Comparison of ENCODE assay signal across 8 mouse cellular contexts in the genomic region with DNA sequence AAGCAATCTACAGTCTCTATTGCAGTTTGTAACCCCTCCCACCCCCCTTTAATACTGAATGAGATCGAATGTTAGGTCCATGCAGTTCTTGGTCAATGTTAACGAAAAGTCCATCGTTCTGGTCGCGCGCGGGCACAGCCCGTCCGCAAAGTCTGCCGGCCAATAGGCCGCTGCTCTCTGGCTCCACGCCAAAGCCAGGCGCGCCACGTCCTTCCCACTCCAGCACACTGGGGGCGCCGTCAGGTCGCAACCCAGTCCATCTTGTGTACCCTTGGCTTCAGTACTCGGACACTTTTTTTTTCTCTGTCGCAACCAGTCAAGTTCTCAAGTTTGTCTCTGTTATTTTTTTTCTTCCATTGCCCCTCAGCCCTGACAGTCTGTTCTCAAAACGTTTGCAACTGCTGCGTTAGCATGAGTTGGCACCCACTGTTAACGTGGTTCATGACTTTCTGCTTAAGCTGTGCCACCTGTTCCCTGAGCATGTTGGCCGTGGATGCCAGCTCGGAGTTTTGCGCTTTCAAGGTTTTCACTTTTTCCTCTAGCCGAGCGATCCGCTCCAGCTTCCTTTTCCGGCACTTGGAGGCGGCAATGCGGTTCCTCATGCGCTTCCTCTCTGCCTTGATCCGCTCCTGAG. TPM values are rescaled to one million over a fixed set of nuclear protein-coding genes. Genes with fewer than 3 reads are reported as not detected.
DNase-seq lines count a peak whose midpoint lies in the region; ATAC-seq and TF ChIP-seq lines count a peak whose summit lies in the region.

No protein-coding gene starts in this region.

- H3K4me1 ChIP-seq in bone marrow macrophage, adult 2 months (ENCODE audit: control insufficient read depth, insufficient read depth, low read length): peaks cover 9% of the 10 kb centered on the region
- H3K4me1 ChIP-seq in forebrain, embryonic 12.5 days: peaks cover 29% of the 10 kb centered on the region
- 0 out of 2 replicates have a peak, but pooled peaks cover 3% of the 10 kb centered on the region for H3K4me1 ChIP-seq in lung, embryonic 14.5 days (ENCODE audit: insufficient read depth)
- peaks cover 19% of the 10 kb centered on the region for H3K4me1 ChIP-seq in thymus, adult 2 months (replicated peaks; ENCODE audit: control insufficient read depth, insufficient read depth, low read length)

- no peaks in the 10 kb centered on the region for H3K27me3 ChIP-seq in C2C12 (ENCODE audit: control insufficient read depth, insufficient read depth, insufficient read length)
- no peaks in the 10 kb centered on the region for H3K27me3 ChIP-seq in forebrain, embryonic 12.5 days
- H3K27me3 ChIP-seq in lung, embryonic 14.5 days (ENCODE audit: insufficient read depth, low read length): no peaks in the 10 kb centered on the region
- no peaks in the 10 kb centered on the region for H3K27me3 ChIP-seq in thymus, adult 2 months (ENCODE audit: control insufficient read depth, insufficient read depth, low read length)

- H3K79me2 ChIP-seq in C2C12 (ENCODE audit: control insufficient read depth, insufficient read depth): peaks cover 37% of the 10 kb centered on the region

- TF ChIP-seq CTCF in C2C12 (IDR thresholded peaks at IDR 0.05; ENCODE audit: control insufficient read depth, insufficient read depth, insufficient read length): peak; percentile 73
- 0 out of 2 replicates have a peak, but pooled peaks have one; percentile 12 for TF ChIP-seq CTCF in bone marrow macrophage, adult 2 months (IDR thresholded peaks at IDR 0.05; ENCODE audit: low read depth, low read length)
- peak; percentile 69 for TF ChIP-seq CTCF in layer of hippocampus, adult 2 months (conservative IDR thresholded peaks at IDR 0.05)
- peak; percentile 59 for TF ChIP-seq CTCF in lung, embryonic 14.5 days (IDR thresholded peaks at IDR 0.05; ENCODE audit: low read depth)
- TF ChIP-seq CTCF in thymus, adult 2 months (IDR thresholded peaks at IDR 0.05; ENCODE audit: borderline replicate concordance, control insufficient read depth, extremely low read depth, insufficient read depth, low read length, poor library complexity): peak; percentile 25; the same call in 1 of the 2 replicates

- peak overlapping the region; percentile 92 for H3K27ac ChIP-seq in bone marrow macrophage, adult 2 months (ENCODE audit: insufficient read depth, low read depth, low read length)
- H3K27ac ChIP-seq in forebrain, embryonic 12.5 days: peak overlapping the region; percentile 98
- H3K27ac ChIP-seq in layer of hippocampus, adult 2 months: peak overlapping the region; percentile 98
- peak overlapping the region; percentile 99 for H3K27ac ChIP-seq in lung, embryonic 14.5 days (ENCODE audit: low read depth)
- no peak overlapping the region for H3K27ac ChIP-seq in thymus, adult 2 months (ENCODE audit: control insufficient read depth, insufficient read depth, low read length)

- peak overlapping the region; percentile 95 for H3K9ac ChIP-seq in forebrain, embryonic 12.5 days
- peak overlapping the region; percentile 96 for H3K9ac ChIP-seq in lung, embryonic 14.5 days

- DNase-seq in heart, postnatal 14 days: peak; percentile 91 to 93
- peak; percentile 67 to 74 for DNase-seq in layer of hippocampus, adult 2 months (ENCODE audit: low spot score in 2 of 2)
- DNase-seq in lung, embryonic 14.5 days: peak; percentile 90
- peak; percentile 55 for DNase-seq in ovary, postnatal 10 days (ENCODE audit: low spot score)
- peak; percentile 56 for DNase-seq in thymus, adult 2 months

- no peaks in the 10 kb centered on the region for H3K9me3 ChIP-seq in forebrain, embryonic 12.5 days
- H3K9me3 ChIP-seq in lung, embryonic 14.5 days (ENCODE audit: low read depth, low read length): no peaks in the 10 kb centered on the region

- H3K79me3 ChIP-seq in C2C12 (ENCODE audit: low read depth): peaks cover 32% of the 10 kb centered on the region

- ATAC-seq in forebrain, embryonic 12.5 days (ENCODE audit: low FRiP score): no peak
- no peak for ATAC-seq in lung, embryonic 14.5 days (ENCODE audit: insufficient read depth)

- WGBS in forebrain, embryonic 12.5 days: under 1% methylated on average over 34 of the region's 34 CpGs
- under 1% methylated on average over 34 of the region's 34 CpGs for WGBS in lung, embryonic 14.5 days
- 2% methylated on average over 34 of the region's 34 CpGs for WGBS in thymus, adult 2 months

- peaks cover 27% of the 10 kb centered on the region for H3K36me3 ChIP-seq in C2C12 (ENCODE audit: control insufficient read depth, insufficient read depth)
- H3K36me3 ChIP-seq in forebrain, embryonic 12.5 days (replicated peaks): no peaks in the 10 kb centered on the region
- peaks cover 19% of the 10 kb centered on the region for H3K36me3 ChIP-seq in lung, embryonic 14.5 days (ENCODE audit: insufficient read depth)
- no peaks in the 10 kb centered on the region for H3K36me3 ChIP-seq in thymus, adult 2 months (ENCODE audit: control insufficient read depth, insufficient read depth, low read length)

- intact Hi-C loops in heart, postnatal 14 days (cut with DNase I): loop anchor here (2.0 to 10.0 kb wide), 6 partner anchors 41 to 817 kb away; partner anchors contain the start of gene Fggy

- H3ac ChIP-seq in C2C12 (ENCODE audit: control insufficient read depth, insufficient read length, low read depth): peak overlapping the region; percentile 88

- TF ChIP-seq POLR2A in bone marrow macrophage, adult 2 months (IDR thresholded peaks at IDR 0.05; ENCODE audit: borderline replicate concordance, low read depth, low read length): no peak
- TF ChIP-seq POLR2A in thymus, adult 2 months (IDR thresholded peaks at IDR 0.05; ENCODE audit: control insufficient read depth, extremely low read depth, insufficient read depth, low read length, poor library complexity): no peak

- H3K4me2 ChIP-seq in forebrain, embryonic 12.5 days: peak overlapping the region; percentile 90
- H3K4me2 ChIP-seq in lung, embryonic 14.5 days: peak overlapping the region; percentile 85

- H3K4me3 ChIP-seq in C2C12 (ENCODE audit: insufficient read depth, poor library complexity, severe bottlenecking): peak overlapping the region; percentile 89
- peak overlapping the region; percentile 90 for H3K4me3 ChIP-seq in bone marrow macrophage, adult 2 months (ENCODE audit: insufficient read depth, low read length)
- H3K4me3 ChIP-seq in forebrain, embryonic 12.5 days (replicated peaks): peak overlapping the region; percentile 85
- H3K4me3 ChIP-seq in layer of hippocampus, adult 2 months: peak overlapping the region; percentile 86
- peak overlapping the region; percentile 86 for H3K4me3 ChIP-seq in lung, embryonic 14.5 days (ENCODE audit: low read depth, low read length)
- peak overlapping the region; percentile 69 for H3K4me3 ChIP-seq in thymus, adult 2 months (ENCODE audit: control insufficient read depth, insufficient read depth, low read length)

TF ChIP-seq in C2C12, 6 proteins besides CTCF, POLR2A, EP300 and RAD21:
- peak; percentile 18 for TF ChIP-seq MYOD1 (IDR thresholded peaks at IDR 0.05; ENCODE audit: control insufficient read depth, insufficient read length, low read depth)
- TF ChIP-seq MYOG (IDR thresholded peaks at IDR 0.05; ENCODE audit: control insufficient read depth, extremely low read depth, insufficient read length): no peak

RNA-seq across cellular contexts. Expression of gene Jun, which starts 2.0 kb away (rescaled TPM):
- 71.4 TPM for polyA plus RNA-seq in C2C12 (2012; fragmentation: generic; extraction: Trizol)
- 37.4 and 39.6 TPM in 2 replicates for polyA plus RNA-seq in bone marrow macrophage, adult 2 months (2012; ENCODE audit: insufficient read depth, insufficient read length, missing spikeins)
- polyA plus RNA-seq in forebrain, embryonic 12.5 days (2016; fragmentation: Nextera tagmentation; extraction: Ambion mirVana): 101 and 107 TPM in 2 replicates
- total RNA-seq in heart, postnatal 14 days (2021): 10 to 100 TPM; 58.3 to 72.6 TPM
- 100 to 1,000 TPM in 1 of 2 experiments, 10 to 100 TPM in 1; 98.7 to 101 TPM for total RNA-seq in layer of hippocampus, adult 2 months (2021)
- 67.1 and 71.5 TPM in 2 replicates for polyA plus RNA-seq in lung, embryonic 14.5 days (2014; fragmentation: Nextera tagmentation; extraction: Ambion mirVana)
- 17.3 and 18.7 TPM in 2 replicates for polyA plus RNA-seq in thymus, adult 2 months (2012; rRNA removed)

Comparison
In these comparisons a context has a peak if more than half of its experiments do, and no peak if none do; other contexts are left out.
1. CTCF ChIP-seq: peak in every context shown above with its lines; median percentile 73 in C2C12; 69 in layer of hippocampus, adult 2 months; 59 in lung, embryonic 14.5 days; 25 in thymus, adult 2 months; 12 in bone marrow macrophage, adult 2 months.